Mouse (Mus musculus) urinary bladder, adult 18-20 months (tissue): ENCODE measurements around the gene Arhgap31.

ENCODE experiments used
- DNase-seq, 2 experiments: peaks; one replicate each; pipeline ENCODE4 v3.0.0; 2022; ENCODE audit warnings: low spot score in 2 of 2, mixed read lengths in 2 of 2

Gene Arhgap31

GRCm38 (mm10) chr16:38549479-38550396 lies 163.3 kb downstream of the Arhgap31 start, which contains the start of gene Poglut1:
TSS of gene Poglut1 (minus strand) at chr16:38550258.
- DNase-seq = peak; percentile 63 to 69
